Mouse (Mus musculus) liver, postnatal 0 days (tissue): ENCODE results near the gene Pfn1.

Source experiments
- CTCF ChIP-seq: sonication (generic); IDR thresholded peaks from 2 replicates; pipeline ENCODE4 v1.5.1; 2016; ENCODE audit warnings: antibody characterized with exemption, low read depth
- EP300 ChIP-seq: IDR thresholded peaks from 2 replicates; pipeline ENCODE4 v1.6.1; 2016; ENCODE audit warnings: antibody characterized with exemption, low read depth, mild to moderate bottlenecking

GRCm38 (mm10) chr11:70646259-70646555 is 8.2 kb downstream of the Pfn1 start:
- no peak for TF ChIP-seq CTCF
- no peak for TF ChIP-seq EP300
